ENCODE assay signal across 15 mouse cellular contexts in the genomic region with DNA sequence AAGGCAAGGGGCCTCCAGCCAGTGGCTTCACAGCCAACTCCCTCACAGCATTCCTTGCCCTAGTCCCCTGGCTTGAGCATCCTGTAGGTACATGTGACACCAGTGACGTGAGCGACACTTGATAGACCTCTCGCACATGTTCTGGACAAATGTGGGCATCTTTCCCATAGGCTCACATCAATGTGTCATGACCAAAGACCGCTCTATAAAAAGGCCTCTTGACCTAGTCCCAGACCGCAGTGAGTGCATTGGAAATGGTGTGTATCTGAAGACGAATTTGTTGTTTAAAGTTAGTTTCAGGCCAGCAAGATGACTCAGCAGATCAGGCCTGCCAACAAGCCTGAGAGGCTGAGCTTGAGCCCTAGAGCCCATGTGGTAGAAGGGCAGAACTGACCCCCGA.
DNase-seq lines count a peak whose midpoint lies in the region; ATAC-seq lines count a peak whose summit lies in the region.
"Had no signal": no experiment of that assay in that cellular context is flagged by ENCODE, and none has a peak within 500 bp of the region (broad histone marks: within the 10 kb centered on the region; RNA-seq: fewer than 3 reads in every experiment).

No protein-coding gene starts in this region.

- peak; percentile 41 for DNase-seq in adrenal gland, adult 2 months
- no peak for DNase-seq in adrenal gland, postnatal 25 days
- DNase-seq in heart, adult 18-20 months: peak; percentile 48 to 60
- no peak for DNase-seq in heart, postnatal 25 days (ENCODE audit: low spot score)
- DNase-seq in lung, adult 18-20 months: peak; percentile 10 to 30
- no peak for DNase-seq in lung, postnatal 4 days
- no peak for DNase-seq in urinary bladder, postnatal 25 days (ENCODE audit: low spot score)
- DNase-seq: cerebellum, postnatal 10 days; embryo, embryonic 11 days; kidney, adult 11 months; kidney, postnatal 10 days; lung, postnatal 14 days had no signal

- intact Hi-C loops in heart, postnatal 25 days (cut with DNase I): no loop called here

- no peak for ATAC-seq in megakaryocyte, adult 5-6 weeks (ENCODE audit: poor library complexity, severe bottlenecking)
- ATAC-seq: activated CD4-positive, CD25-positive, alpha-beta regulatory T cell, adult 4 months; Patski had no signal

Comparison
In these comparisons a context has a peak if more than half of its experiments do, and no peak if none do; other contexts are left out.
1. DNase-seq: peak in adrenal gland, adult 2 months (single experiment), heart, adult 18-20 months (2 of 2) and lung, adult 18-20 months (2 of 2); none in adrenal gland, postnatal 25 days (single experiment), heart, postnatal 25 days (single experiment), lung, postnatal 4 days (0 of 2) and urinary bladder, postnatal 25 days (single experiment).